Mouse (Mus musculus): ENCODE measurements around the gene Ccdc34.

DNA sequence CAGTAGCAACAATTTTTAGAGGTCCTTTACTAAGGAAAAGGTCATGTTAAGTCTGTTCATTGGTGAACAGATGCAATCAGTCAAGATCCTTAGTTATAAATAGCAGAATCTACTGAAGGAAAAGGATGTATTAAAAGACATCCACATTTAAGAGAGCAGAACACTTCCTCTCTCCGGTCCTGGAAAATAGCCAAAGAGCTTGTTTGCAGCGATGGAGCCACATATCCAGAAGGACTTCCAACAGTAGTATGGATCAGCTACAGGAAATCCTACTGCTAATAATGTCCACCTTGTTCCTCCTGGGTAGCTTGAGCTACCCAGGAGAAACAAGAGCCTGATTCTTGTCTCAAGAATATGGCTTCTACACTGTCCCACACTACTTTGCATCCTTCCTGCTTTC lies 205.2 kb downstream of the Ccdc34 start:
- no peak for TF ChIP-seq MAFK (IDR thresholded peaks at IDR 0.05; ENCODE audit: insufficient read depth, low read depth, low read length)
- no peak for TF ChIP-seq CHD2 (IDR thresholded peaks at IDR 0.05; ENCODE audit: low read depth, low read length)
- TF ChIP-seq ZNF384 (IDR thresholded peaks at IDR 0.05; ENCODE audit: low read depth, low read length), result no peak
